Mouse (Mus musculus) kidney, adult 2 months (tissue): Measurements from ENCODE around the gene Phlda2. TPM values are rescaled to one million over a fixed set of nuclear protein-coding genes. Genes with fewer than 3 reads are reported as not detected.

Experiments
- DNase-seq: peaks from one replicate; pipeline ENCODE4 v3.0.0; 2021
- H3K27ac ChIP-seq: fragments of 200-500 bp; 2 replicates; pipeline ENCODE4 v1.5.1; 2012; ENCODE audit warnings: low read depth, low read length, control low read depth, inconsistent platforms; ENCODE audit not compliant: insufficient read depth
- H3K27me3 ChIP-seq: fragments of 200-500 bp; replicated peaks from 2 replicates; pipeline ENCODE4 v1.6.1; 2012; ENCODE audit warnings: mild to moderate bottlenecking, moderate library complexity, low read length, inconsistent platforms; ENCODE audit not compliant: control insufficient read depth, insufficient read depth
- H3K36me3 ChIP-seq: fragments of 200-500 bp; 2 replicates; pipeline ENCODE4 v1.6.1; 2012; ENCODE audit warnings: mild to moderate bottlenecking, moderate library complexity, low read length, inconsistent platforms; ENCODE audit not compliant: control insufficient read depth, insufficient read depth
- H3K4me1 ChIP-seq: fragments of 200-500 bp; 2 replicates; pipeline ENCODE4 v1.6.1; 2011; ENCODE audit warnings: low read length; ENCODE audit not compliant: control insufficient read depth, insufficient read depth
- H3K4me3 ChIP-seq: fragments of 200-500 bp; 2 replicates; pipeline ENCODE4 v1.5.1; 2011; ENCODE audit warnings: mild to moderate bottlenecking, low read depth, low read length, control low read depth; ENCODE audit not compliant: insufficient read depth
- CTCF ChIP-seq: fragments of 200-500 bp; conservative IDR thresholded peaks from 2 replicates; pipeline ENCODE4 v1.5.1; 2011; ENCODE audit warnings: low read depth, mild to moderate bottlenecking, control low read depth, low read length, moderate library complexity, mixed read lengths; ENCODE audit not compliant: insufficient read depth, insufficient read length
- POLR2A ChIP-seq: fragments of 200-500 bp; IDR thresholded peaks from one replicate; pipeline ENCODE4 v1.6.1; 2011; ENCODE audit warnings: low read depth, low read length, control low read depth
- WGBS: fragments of 180-500 bp; shearing (Covaris S2); methylation state at CpG from one replicate; pipeline ENCODE4 v1.1.7; 2018; 5-methylcytosine and 5-hydroxymethylcytosine counted together
- polyA plus RNA-seq: library from polyadenylated mRNA; depleted of rRNA; stranded (reverse); fragments of >200 nt; gene quantifications from 2 replicates; pipeline ENCODE4 v1.2.3, GENCODE M21; 2012

The Phlda2 gene
- polyA plus RNA-seq, 1 experiment = 46.6 TPM

DNA sequence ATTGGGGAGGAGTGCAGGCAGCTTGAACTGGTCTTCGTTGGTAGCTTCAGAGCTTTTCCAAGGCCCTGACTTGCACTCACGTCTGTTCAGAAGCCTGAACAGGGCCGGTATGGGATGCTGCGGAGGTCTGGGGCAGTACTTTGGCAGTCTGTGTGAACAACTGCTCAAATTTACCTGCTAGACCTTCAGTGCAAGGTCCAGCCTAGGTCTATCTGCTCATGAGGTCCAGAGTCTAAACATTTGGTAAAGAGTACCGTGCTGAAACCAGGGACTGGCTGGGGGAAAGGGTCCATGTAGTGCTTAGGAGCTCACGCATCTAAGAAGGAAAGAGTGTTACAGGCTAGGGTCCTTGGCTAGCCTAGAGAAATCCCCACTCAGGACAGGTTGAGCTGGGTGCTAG lies 13.2 kb downstream of the Phlda2 start:
- H3K27me3 ChIP-seq = no peaks in the 10 kb centered on the region
- no peaks in the 10 kb centered on the region for H3K36me3 ChIP-seq
- peaks cover 4% of the 10 kb centered on the region; the same call in 1 of the 2 replicates for H3K4me1 ChIP-seq
- no peak overlapping the region for H3K27ac ChIP-seq
- no peak for TF ChIP-seq CTCF
- TF ChIP-seq POLR2A = no peak
- H3K4me3 ChIP-seq = no peak overlapping the region
- WGBS = 60% methylated on average over 6 of the region's 6 CpGs
- peak; percentile 53 for DNase-seq

DNA sequence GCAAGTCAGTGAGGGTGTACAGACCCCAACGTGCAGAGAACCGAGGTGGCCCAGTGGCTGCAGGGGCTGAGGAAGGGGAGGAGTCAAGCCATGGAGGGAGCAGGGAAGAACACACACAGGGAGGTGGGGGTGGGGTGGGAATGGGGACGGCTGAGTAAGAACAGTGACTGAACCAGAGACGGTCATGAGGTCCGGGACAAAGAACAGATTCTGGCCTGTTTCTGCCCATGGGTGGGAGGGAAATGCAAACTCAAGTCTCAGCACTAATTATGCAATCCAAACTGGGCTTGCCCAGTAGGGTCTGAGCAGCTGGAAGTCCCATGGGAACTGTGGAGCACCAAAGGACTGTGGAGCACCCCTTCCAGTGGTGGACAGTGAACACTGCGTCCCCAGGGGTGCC lies 20.4 kb downstream of the Phlda2 start:
- no peak overlapping the region for H3K27ac ChIP-seq
- no peak for TF ChIP-seq CTCF
- no peak for TF ChIP-seq POLR2A
- H3K27me3 ChIP-seq = no peaks in the 10 kb centered on the region
- 16% methylated on average over 6 of the region's 6 CpGs for WGBS
- peaks cover 3% of the 10 kb centered on the region; the same call in 1 of the 2 replicates for H3K4me1 ChIP-seq
- no peak overlapping the region for H3K4me3 ChIP-seq
- DNase-seq = peak; percentile 64
- no peaks in the 10 kb centered on the region for H3K36me3 ChIP-seq

DNA sequence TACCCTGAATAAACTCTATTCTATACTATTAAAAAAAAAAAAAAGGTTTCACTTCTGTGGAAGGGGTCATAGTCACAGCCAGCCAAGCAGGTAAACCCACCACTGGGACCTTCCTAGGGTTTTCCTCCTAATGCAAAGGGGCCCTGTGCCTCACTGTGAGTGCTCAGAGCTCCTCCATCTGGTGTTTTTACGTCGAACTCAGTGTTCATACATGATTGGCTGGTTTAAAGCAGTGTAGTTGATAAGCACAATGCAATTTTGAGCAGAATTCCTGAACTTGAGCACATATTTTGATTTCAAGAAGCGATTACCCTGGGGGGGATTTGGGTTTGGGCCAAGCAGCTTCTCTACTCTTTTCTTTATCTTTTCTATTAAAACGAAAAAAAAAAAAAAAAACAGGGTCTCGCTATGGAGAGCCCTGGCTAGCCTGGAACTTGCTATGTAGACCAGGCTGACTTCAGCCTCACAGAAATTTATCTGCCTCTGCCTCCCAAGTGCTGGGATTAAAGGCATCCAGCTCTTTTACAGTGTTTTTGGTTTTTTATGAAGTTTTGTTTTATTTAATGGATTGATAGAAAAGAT lies 21.1 kb downstream of the Phlda2 start:
- H3K27ac ChIP-seq = no peak overlapping the region
- WGBS = 62% methylated on average over 5 of the region's 5 CpGs
- H3K4me1 ChIP-seq = peaks cover 3% of the 10 kb centered on the region; the same call in 1 of the 2 replicates
- H3K36me3 ChIP-seq = no peaks in the 10 kb centered on the region
- no peak overlapping the region for H3K4me3 ChIP-seq
- no peaks in the 10 kb centered on the region for H3K27me3 ChIP-seq
- no peak for TF ChIP-seq POLR2A
- DNase-seq = no peak

DNA sequence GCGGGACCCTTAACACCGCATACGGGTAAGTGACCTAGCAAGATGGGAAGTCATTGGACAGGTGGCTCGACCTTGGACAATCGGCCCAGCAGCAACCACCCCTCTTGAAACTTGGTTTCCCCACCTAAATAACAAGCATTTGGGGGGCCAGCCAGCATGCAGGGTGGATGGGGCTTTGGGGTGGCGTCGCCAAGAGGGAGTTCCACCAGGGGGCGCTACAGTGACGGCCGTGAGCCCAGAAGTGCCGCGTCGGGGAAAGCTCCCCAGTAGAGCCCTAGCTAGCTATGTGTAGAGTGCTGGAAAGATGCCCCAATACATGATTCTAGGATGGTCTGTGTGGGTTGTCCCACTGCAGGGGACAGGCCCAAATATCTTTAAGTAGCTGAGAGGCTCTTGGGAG lies 22.5 kb downstream of the Phlda2 start:
- WGBS = 29% methylated on average over 13 of the region's 13 CpGs
- peak; percentile 72 for TF ChIP-seq CTCF
- no peak for TF ChIP-seq POLR2A
- Histone ChIP-seq H3K4me1 (peaks cover 3% of the 10 kb centered on the region; the same call in 1 of the 2 replicates), H3K36me3 (no peaks in the 10 kb centered on the region), H3K27ac (no peak overlapping the region), H3K27me3 (no peaks in the 10 kb centered on the region), H3K4me3 (no peak overlapping the region)
- DNase-seq = peak; percentile 66

DNA sequence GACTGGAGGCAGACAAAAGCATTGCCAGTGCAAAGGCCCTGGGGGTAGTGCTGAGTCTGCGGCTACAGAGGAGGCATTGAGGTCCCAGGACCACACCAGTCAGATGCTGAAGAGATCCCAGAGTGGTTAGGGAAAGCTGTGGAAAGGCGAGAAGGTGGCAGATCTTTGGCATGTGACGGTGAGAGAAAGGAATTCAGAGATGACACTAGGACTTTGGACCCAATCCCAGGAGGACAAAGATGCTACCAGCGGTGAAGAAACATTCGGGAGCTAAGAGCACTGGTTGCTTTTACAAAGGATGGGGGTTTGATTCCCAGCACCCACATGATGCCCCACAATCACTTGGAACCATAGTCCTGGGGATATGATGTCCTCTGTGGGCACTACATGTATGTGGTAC lies 25.1 kb downstream of the Phlda2 start:
- Histone ChIP-seq H3K4me1 (peaks cover 4% of the 10 kb centered on the region; the same call in 1 of the 2 replicates), H3K27ac (no peak overlapping the region), H3K4me3 (peak overlapping the region; percentile 46; the same call in 1 of the 2 replicates), H3K27me3 (no peaks in the 10 kb centered on the region), H3K36me3 (no peaks in the 10 kb centered on the region)
- TF ChIP-seq CTCF (no peak), POLR2A (no peak)
- DNase-seq = peak; percentile 69
- whole genome bisulfite sequencing = 58% methylated on average over 5 of the region's 5 CpGs

DNA sequence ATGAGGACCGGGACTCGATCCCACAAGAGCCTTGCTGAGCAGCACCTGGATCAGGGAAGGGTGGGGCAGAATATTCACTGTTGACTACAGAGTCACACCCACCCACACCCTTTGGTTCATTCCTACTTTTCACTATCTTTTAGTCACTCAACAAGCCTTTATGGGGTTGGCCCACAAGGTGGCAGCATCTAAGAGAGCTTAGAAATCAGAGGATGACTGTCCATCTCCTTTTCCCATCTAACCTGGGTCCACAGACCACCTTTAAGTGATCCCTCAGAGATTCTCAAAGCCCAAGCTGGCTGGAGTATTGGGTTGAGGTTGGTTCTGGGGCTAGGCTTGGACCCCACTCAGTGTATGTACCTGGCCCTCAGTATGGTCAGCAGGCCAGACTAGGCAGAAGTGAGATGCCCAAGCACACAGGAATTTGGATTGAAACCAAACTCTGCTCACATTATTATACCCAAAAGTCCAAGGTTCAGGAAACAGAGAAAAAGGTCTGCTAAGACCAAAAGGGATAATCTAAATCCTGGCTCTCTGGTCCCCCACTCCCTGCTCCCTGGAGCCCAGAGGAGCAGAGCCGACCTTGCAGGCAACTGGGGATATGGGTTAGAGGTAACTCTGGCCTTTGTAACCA lies 26.1 kb downstream of the Phlda2 start:
- WGBS = 75% methylated on average over 3 of the region's 3 CpGs
- no peaks in the 10 kb centered on the region for H3K36me3 ChIP-seq
- no peaks in the 10 kb centered on the region for H3K27me3 ChIP-seq
- peak overlapping the region; percentile 26 for H3K27ac ChIP-seq
- H3K4me3 ChIP-seq = peak overlapping the region; percentile 46; the same call in 1 of the 2 replicates
- H3K4me1 ChIP-seq = peaks cover 4% of the 10 kb centered on the region; the same call in 1 of the 2 replicates
- DNase-seq = peak; percentile 77
- TF ChIP-seq POLR2A = no peak
- no peak for TF ChIP-seq CTCF

DNA sequence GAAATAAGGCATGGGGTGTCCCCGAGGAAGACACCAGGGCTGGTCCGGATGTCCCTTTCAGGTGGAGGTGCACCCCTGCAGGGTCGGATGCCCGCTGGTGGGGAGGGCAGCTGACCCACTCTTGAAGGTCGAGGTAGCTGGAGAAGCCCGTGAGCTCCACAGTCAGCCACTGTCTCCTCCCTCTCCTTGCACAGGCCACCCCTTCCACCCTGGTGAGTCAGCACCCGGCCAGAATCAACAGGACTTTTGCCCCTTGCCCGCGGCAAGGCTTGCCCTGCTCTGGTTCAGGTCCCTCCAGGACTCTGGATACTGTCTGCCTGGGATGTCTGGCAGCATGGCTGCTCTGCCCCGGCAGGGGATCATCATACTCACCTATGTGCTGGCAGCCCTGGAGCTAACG lies 27.1 kb downstream of the Phlda2 start:
- TF ChIP-seq CTCF = no peak
- no peak for TF ChIP-seq POLR2A

More for the DNA sequence above, 27.1 kb downstream of the Phlda2 start:
- H3K27ac ChIP-seq = peak overlapping the region; percentile 89
- H3K4me1 ChIP-seq = peaks cover 4% of the 10 kb centered on the region; the same call in 1 of the 2 replicates
- H3K4me3 ChIP-seq = peak overlapping the region; percentile 35
- peak; percentile 93 for DNase-seq
- no peaks in the 10 kb centered on the region for H3K36me3 ChIP-seq
- no peaks in the 10 kb centered on the region for H3K27me3 ChIP-seq
- 30% methylated on average over 11 of the region's 11 CpGs for WGBS
